Mouse (Mus musculus) subcutaneous adipose tissue, adult 2 months (tissue): Measurements from ENCODE around the gene Stoml1. TPM values are rescaled to one million over a fixed set of nuclear protein-coding genes. Genes with fewer than 3 reads are reported as not detected.

Experiments used
- polyA plus RNA-seq: library from polyadenylated mRNA; depleted of rRNA; stranded (reverse); fragments of >200 nt; gene quantifications from 2 replicates; pipeline ENCODE4 v1.2.3, GENCODE M21; 2012; ENCODE audit warnings: low replicate concordance; rRNA removed

The Stoml1 gene
- 49.1 and 58.5 TPM in 2 replicates for polyA plus RNA-seq

GRCm38 (mm10) chr9:58253033-58253804 is at the start of gene Stoml1:
Stoml1 (plus strand) TSS chr9:58253164.

GRCm38 (mm10) chr9:58203516-58204447 is 49.2 kb upstream of the Stoml1 start, which contains the start of the genes Islr and Islr2:
Islr (minus strand) TSS chr9:58204306.
Islr2 (minus strand) TSS chr9:58204319.

GRCm38 (mm10) chr9:58249592-58250192 is 3.3 kb upstream of the Stoml1 start, which contains the start of gene Pml:
Pml (minus strand) TSS chr9:58249786.

Other genes with a start within 250 kb of the Stoml1 start
- gene Cyp11a1, start 246.8 kb upstream of the Stoml1 start, polyA plus RNA-seq: 0.14 and 0.49 TPM in 2 replicates
- 0.06 and 110 TPM in 2 replicates for gene Stra6, start 189.4 kb upstream of the Stoml1 start, polyA plus RNA-seq
- gene Ccdc33, start 134.3 kb upstream of the Stoml1 start, polyA plus RNA-seq: 1.1 TPM in 1 of 2 replicates, not detected in the other
- gene Islr, start 48.9 kb upstream of the Stoml1 start, polyA plus RNA-seq: 231 and 539 TPM in 2 replicates
- gene Islr2, start 48.8 kb upstream of the Stoml1 start, polyA plus RNA-seq: 4.6 and 8.8 TPM in 2 replicates
- 25.0 and 40.9 TPM in 2 replicates for gene Pml, start 3.4 kb upstream of the Stoml1 start, polyA plus RNA-seq
- gene Loxl1, start 60.0 kb downstream of the Stoml1 start, polyA plus RNA-seq: 130 and 187 TPM in 2 replicates
- gene Tbc1d21, start 117.3 kb downstream of the Stoml1 start, polyA plus RNA-seq: not detected in 2 replicates
- gene Insyn1, start 235.4 kb downstream of the Stoml1 start, polyA plus RNA-seq: 10.7 and 29.9 TPM in 2 replicates